8 mouse cellular contexts compared by ENCODE assay signal in the genomic region with DNA sequence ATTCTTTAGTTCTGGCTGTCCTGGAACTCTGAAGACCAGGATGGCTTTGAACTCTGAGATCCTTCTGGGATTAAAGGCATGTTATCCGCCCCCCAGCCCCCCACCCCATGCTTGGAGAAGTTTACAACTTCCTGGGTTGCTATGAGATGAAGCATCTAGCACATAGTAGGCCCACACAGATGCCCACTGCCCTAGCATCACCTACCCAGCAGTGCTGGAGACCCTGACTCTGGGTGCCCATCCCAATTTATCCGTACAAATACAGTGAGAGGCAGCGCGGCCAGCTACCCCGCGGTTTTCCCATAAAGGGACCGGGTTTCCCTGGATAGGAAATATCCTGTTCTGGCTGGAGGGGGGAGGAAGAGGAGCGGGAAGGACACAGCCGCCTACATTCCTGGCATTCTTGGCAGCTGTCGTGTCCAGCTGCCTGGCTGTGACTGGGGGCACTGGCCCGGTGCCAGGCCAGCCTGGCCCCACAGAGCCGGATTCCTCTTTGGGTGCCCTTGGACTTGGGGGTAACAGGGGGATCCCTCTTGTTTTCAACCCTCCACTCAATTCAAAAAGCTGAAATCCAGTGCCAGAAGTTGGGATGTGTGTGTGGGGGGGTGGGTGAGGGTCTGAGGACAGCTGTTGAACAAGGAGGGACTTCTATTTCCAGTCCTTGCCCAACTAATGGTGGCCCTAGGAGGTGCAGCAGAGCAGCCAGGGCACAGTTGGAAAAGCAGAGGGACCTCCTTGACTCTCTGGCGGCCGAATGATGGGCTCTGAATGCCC. TPM values are rescaled to one million over a fixed set of nuclear protein-coding genes. Genes with fewer than 3 reads are reported as not detected.
DNase-seq lines count a peak whose midpoint lies in the region; ATAC-seq and TF ChIP-seq lines count a peak whose summit lies in the region.

No protein-coding gene starts in this region.

- ATAC-seq in frontal cortex, adult (ENCODE audit: low TSS enrichment): no peak

- no peak overlapping the region for H3K4me3 ChIP-seq in kidney, adult 2 months (ENCODE audit: insufficient read depth, low read depth, low read length)

- 16% methylated on average over 14 of the region's 14 CpGs for WGBS in kidney, adult 2 months

- H3K27me3 ChIP-seq in kidney, adult 2 months (replicated peaks; ENCODE audit: control insufficient read depth, insufficient read depth, low read length): no peaks in the 10 kb centered on the region

- H3K27ac ChIP-seq in kidney, adult 2 months (ENCODE audit: insufficient read depth, low read depth, low read length): peak overlapping the region; percentile 79

- TF ChIP-seq CTCF in kidney, adult 2 months (conservative IDR thresholded peaks at IDR 0.05; ENCODE audit: insufficient read depth, insufficient read length, low read depth, low read length): no peak

- H3K4me1 ChIP-seq in kidney, adult 2 months (ENCODE audit: control insufficient read depth, insufficient read depth, low read length): peaks cover 14% of the 10 kb centered on the region

- DNase-seq in ovary, postnatal 36 days (ENCODE audit: low spot score): peak; percentile 61
- no peak for DNase-seq in ovary, postnatal 14 days (ENCODE audit: low spot score)
- DNase-seq in heart, adult 8-10 months (ENCODE audit: low spot score): peak; percentile 62
- peak; percentile 89 for DNase-seq in kidney, adult 2 months
- peak; percentile 77 for DNase-seq in lung, postnatal 25 days (ENCODE audit: low spot score)
- no peak for DNase-seq in layer of hippocampus, adult 18-20 months (ENCODE audit: low spot score in 2 of 2)
- no peak for DNase-seq in layer of hippocampus, adult 9-11 months

- H3K36me3 ChIP-seq in kidney, adult 2 months (ENCODE audit: control insufficient read depth, insufficient read depth, low read length): no peaks in the 10 kb centered on the region

- TF ChIP-seq POLR2A in kidney, adult 2 months (IDR thresholded peaks at IDR 0.05; ENCODE audit: low read depth, low read length): no peak

RNA-seq across cellular contexts. Expression of a gene that starts 19.0 kb away (rescaled TPM):
- 10 to 100 TPM; 18.7 to 28.2 (median 21.1) TPM for total RNA-seq in heart, adult 8-10 months (2022)
- 41.3 and 44.1 TPM in 2 replicates for polyA plus RNA-seq in kidney, adult 2 months (2012; rRNA removed)
- total RNA-seq in layer of hippocampus, adult 18-20 months (2021): 10 to 100 TPM; 62.3 to 62.7 TPM

Comparison
In these comparisons a context has a peak if more than half of its experiments do, and no peak if none do; other contexts are left out.
1. DNase-seq: peak in ovary, postnatal 36 days (single experiment), heart, adult 8-10 months (single experiment), kidney, adult 2 months (single experiment) and lung, postnatal 25 days (single experiment); none in ovary, postnatal 14 days (single experiment), layer of hippocampus, adult 18-20 months (0 of 2) and layer of hippocampus, adult 9-11 months (single experiment).